Mouse (Mus musculus) liver, postnatal 0 days (tissue): ENCODE results near the gene Lipo4.

ENCODE experiments used
- CTCF ChIP-seq: sonication (generic); IDR thresholded peaks from 2 replicates; pipeline ENCODE4 v1.5.1; 2016; ENCODE audit warnings: antibody characterized with exemption, low read depth
- EP300 ChIP-seq: IDR thresholded peaks from 2 replicates; pipeline ENCODE4 v1.6.1; 2016; ENCODE audit warnings: antibody characterized with exemption, low read depth, mild to moderate bottlenecking

- TF ChIP-seq EP300 (no peak), CTCF (no peak)
Observed at GRCm38 (mm10) chr19:33453725-33454124, 63.9 kb downstream of the Lipo4 start.
